Mouse (Mus musculus) embryonic facial prominence, embryonic 13.5 days (tissue): Measurements from ENCODE around the gene Map7d2. TPM values are rescaled to one million over a fixed set of nuclear protein-coding genes. Genes with fewer than 3 reads are reported as not detected.
"Not testable (repeated sequence)": the region's sequence is repeated elsewhere in the genome, so short reads cannot be mapped to it uniquely, and the experiment has no call there.

Experiments
- ATAC-seq: fragments of 200-750 bp; cut with Nextera tagmentation; 2 replicates; pipeline ENCODE4 v1.8.0; 2017; ENCODE audit warnings: low read depth; ENCODE audit not compliant: insufficient number of reproducible peaks, insufficient read depth, low FRiP score, low TSS enrichment
- H3K27ac ChIP-seq: fragments of 300-500 bp; sonication (generic); 2 replicates; pipeline ENCODE4 v1.5.1; 2015; ENCODE audit warnings: moderate library complexity, mild to moderate bottlenecking, inconsistent platforms
- H3K27me3 ChIP-seq: fragments of 300-500 bp; sonication (generic); 2 replicates; pipeline ENCODE4 v1.6.1; 2015; ENCODE audit warnings: mild to moderate bottlenecking, inconsistent platforms
- H3K36me3 ChIP-seq: fragments of 300-500 bp; sonication (generic); 2 replicates; pipeline ENCODE4 v1.6.1; 2015; ENCODE audit warnings: mild to moderate bottlenecking, inconsistent platforms
- H3K4me1 ChIP-seq: fragments of 300-500 bp; sonication (generic); 2 replicates; pipeline ENCODE4 v1.6.1; 2015; ENCODE audit warnings: inconsistent platforms
- H3K4me2 ChIP-seq: fragments of 300-500 bp; sonication (generic); 2 replicates; pipeline ENCODE4 v1.6.1; 2015; ENCODE audit warnings: moderate library complexity, mild to moderate bottlenecking, inconsistent platforms
- H3K4me3 ChIP-seq: fragments of 300-500 bp; sonication (generic); 2 replicates; pipeline ENCODE4 v1.5.1; 2015; ENCODE audit warnings: mild to moderate bottlenecking, inconsistent platforms
- H3K9ac ChIP-seq: fragments of 300-500 bp; sonication (generic); 2 replicates; pipeline ENCODE4 v1.6.1; 2015; ENCODE audit warnings: mild to moderate bottlenecking, inconsistent platforms
- H3K9me3 ChIP-seq: fragments of 300-500 bp; sonication (generic); 2 replicates; pipeline ENCODE4 v1.6.1; 2016; ENCODE audit warnings: inconsistent platforms
- WGBS: fragments of 180-500 bp; shearing (Covaris S2); methylation state at CpG from one replicate; pipeline ENCODE4 v1.1.7; 2015; ENCODE audit warnings: mixed read lengths; 5-methylcytosine and 5-hydroxymethylcytosine counted together
- polyA plus RNA-seq: library from polyadenylated mRNA; unstranded; fragments of >200 nt; fragmentation: Nextera tagmentation; extraction: Ambion mirVana; gene quantifications from 2 replicates; pipeline ENCODE4 v1.2.1, GENCODE M21; 2015

Map7d2 gene
- 2.6 and 3.5 TPM in 2 replicates for polyA plus RNA-seq

DNA sequence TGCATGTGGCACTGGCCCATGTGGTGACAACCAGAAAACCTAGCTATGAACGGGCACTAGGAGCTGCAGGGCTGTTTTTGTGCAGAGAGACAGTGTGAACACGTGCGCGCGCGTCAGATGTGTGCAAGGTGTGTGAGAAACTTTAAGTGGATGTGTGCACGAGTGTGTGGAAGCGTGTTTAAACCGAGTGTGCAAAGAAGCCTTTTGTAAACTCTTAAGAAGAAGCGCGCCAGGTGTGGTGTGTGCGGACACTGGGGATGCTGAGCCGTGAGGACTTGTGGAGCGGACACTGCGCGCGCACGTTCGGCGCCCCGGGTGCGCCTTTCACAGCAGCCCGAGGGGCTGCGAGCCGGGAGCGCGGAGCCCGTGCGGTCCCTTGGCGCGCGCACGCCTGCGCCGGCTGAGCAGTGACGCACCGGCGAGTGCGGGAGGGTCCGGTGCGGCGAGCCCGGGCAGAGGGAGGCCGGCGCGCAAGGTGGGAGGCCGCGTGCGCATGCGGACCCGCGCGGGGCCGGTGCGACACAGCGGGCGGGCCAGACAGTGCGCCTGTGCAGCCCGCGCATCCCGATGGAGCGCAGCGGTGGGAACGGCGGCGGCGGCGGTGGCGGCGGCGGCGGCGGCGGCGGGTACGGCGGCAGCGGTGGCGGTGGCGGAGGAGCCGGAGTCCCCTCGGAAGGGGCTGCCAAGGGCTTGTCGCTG is at the start of gene Map7d2:
Gene Map7d2 (plus strand): TSS at position 443 of the 699 bp plus-strand sequence.
- ATAC-seq, result peak; percentile 43; the same call in 1 of the 2 replicates
- Histone ChIP-seq H3K4me1 (peaks cover 5% of the 10 kb centered on the region; the same call in 1 of the 2 replicates), H3K4me2 (peak within 1 kb of the TSS; percentile 88), H3K9me3 (no peaks in the 10 kb centered on the region), H3K27ac (no peak within 1 kb of the TSS), H3K4me3 (peak within 1 kb of the TSS; percentile 54), H3K9ac (0 out of 2 replicates have a peak within 1 kb of the TSS, but pooled peaks have one; percentile 44), H3K36me3 (no peaks in the 10 kb centered on the region), H3K27me3 (peaks cover 49% of the 10 kb centered on the region)
- 31% methylated on average over 61 of the region's 83 CpGs for WGBS

GRCm38 (mm10) chrX:159371831-159372752 is 42.3 kb upstream of the Map7d2 start, which contains the start of gene Eif1ax:
Gene Eif1ax (plus strand): TSS chrX:159372178.
- Histone ChIP-seq H3K27ac (peak within 1 kb of the TSS; percentile 85), H3K9ac (peak within 1 kb of the TSS; percentile 79), H3K27me3 (no peaks in the 10 kb centered on the region), H3K4me3 (peak within 1 kb of the TSS; percentile 62), H3K4me1 (no peaks in the 10 kb centered on the region), H3K4me2 (peak within 1 kb of the TSS; percentile 58), H3K9me3 (no peaks in the 10 kb centered on the region), H3K36me3 (no peaks in the 10 kb centered on the region)
- 20% methylated on average over 51 of the region's 76 CpGs for WGBS
- peak; percentile 97 for ATAC-seq

- no peak for ATAC-seq
Observed at GRCm38 (mm10) chrX:159372753-159373144, 41.6 kb upstream of the Map7d2 start.

GRCm38 (mm10) chrX:159387105-159387504 is 27.3 kb upstream of the Map7d2 start:
- Histone ChIP-seq H3K4me3 (no peak overlapping the region), H3K36me3 (peaks cover 24% of the 10 kb centered on the region), H3K9me3 (no peaks in the 10 kb centered on the region), H3K4me1 (no peaks in the 10 kb centered on the region), H3K4me2 (no peak overlapping the region), H3K9ac (no peak overlapping the region), H3K27me3 (no peaks in the 10 kb centered on the region), H3K27ac (no peak overlapping the region)
- 79% methylated on average over 9 of the region's 9 CpGs for WGBS
- no peak for ATAC-seq

More at GRCm38 (mm10) chrX:159372753-159373144, 41.6 kb upstream of the Map7d2 start:
- Histone ChIP-seq H3K4me2 (peak overlapping the region; percentile 58), H3K36me3 (no peaks in the 10 kb centered on the region; the same call in 1 of the 2 replicates), H3K4me1 (no peaks in the 10 kb centered on the region), H3K9me3 (no peaks in the 10 kb centered on the region), H3K4me3 (peak overlapping the region; percentile 62), H3K27ac (peak overlapping the region; percentile 85; the same call in 1 of the 2 replicates), H3K9ac (peak overlapping the region; percentile 79), H3K27me3 (no peaks in the 10 kb centered on the region)
- WGBS, result 21% methylated on average over 9 of the region's 9 CpGs

- Histone ChIP-seq H3K27me3 (no peaks in the 10 kb centered on the region), H3K36me3 (peaks cover 17% of the 10 kb centered on the region), H3K4me3 (no peak overlapping the region), H3K4me2 (no peak overlapping the region), H3K27ac (no peak overlapping the region), H3K9me3 (no peaks in the 10 kb centered on the region), H3K9ac (no peak overlapping the region), H3K4me1 (no peaks in the 10 kb centered on the region)
- no peak for ATAC-seq
Observed at GRCm38 (mm10) chrX:159388953-159389352, 25.4 kb upstream of the Map7d2 start.

GRCm38 (mm10) chrX:159390347-159390962 is 23.9 kb upstream of the Map7d2 start:
- peaks cover 12% of the 10 kb centered on the region for H3K36me3 ChIP-seq
- ATAC-seq, result no peak
- WGBS, result 77% methylated on average over 6 of the region's 6 CpGs
- no peak overlapping the region for H3K4me2 ChIP-seq
- no peaks in the 10 kb centered on the region for H3K27me3 ChIP-seq
- no peak overlapping the region for H3K27ac ChIP-seq
- H3K4me1 ChIP-seq, result no peaks in the 10 kb centered on the region
- H3K4me3 ChIP-seq, result no peak overlapping the region
- no peak overlapping the region for H3K9ac ChIP-seq
- H3K9me3 ChIP-seq, result no peaks in the 10 kb centered on the region

- Histone ChIP-seq H3K9me3 (no peaks in the 10 kb centered on the region), H3K27ac (no peak overlapping the region), H3K9ac (no peak overlapping the region), H3K36me3 (peaks cover 5% of the 10 kb centered on the region; the same call in 1 of the 2 replicates), H3K4me3 (no peak overlapping the region), H3K27me3 (no peaks in the 10 kb centered on the region), H3K4me1 (no peaks in the 10 kb centered on the region), H3K4me2 (no peak overlapping the region)
- ATAC-seq, result no peak
- WGBS, result 72% methylated on average over 3 of the region's 3 CpGs
Observed at GRCm38 (mm10) chrX:159391239-159391638, 23.1 kb upstream of the Map7d2 start.

DNA sequence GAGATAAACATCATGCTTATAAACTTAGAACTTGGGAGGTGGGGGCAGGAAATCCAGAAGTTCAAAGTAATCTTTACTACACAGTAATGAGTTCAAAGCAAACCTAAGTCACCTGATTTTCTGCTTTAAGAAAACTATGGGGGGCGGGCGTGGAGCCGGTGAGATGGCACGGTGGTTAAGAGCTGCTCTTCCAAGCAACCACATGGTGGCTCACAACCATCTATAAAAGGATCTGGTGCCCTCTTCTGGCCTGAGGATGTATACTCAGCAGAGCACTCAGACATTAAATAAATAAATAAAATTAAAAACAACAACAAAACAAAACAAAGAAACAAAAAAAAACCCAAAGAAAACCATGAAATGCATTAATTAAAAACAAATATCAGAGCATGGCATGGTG is 5.1 kb upstream of the Map7d2 start:
- 25% methylated on average over 4 of the region's 4 CpGs for WGBS
- no peak for ATAC-seq
- Histone ChIP-seq H3K9me3 (no peaks in the 10 kb centered on the region), H3K27me3 (peaks cover 15% of the 10 kb centered on the region), H3K27ac (no peak overlapping the region), H3K4me2 (no peak overlapping the region), H3K9ac (no peak overlapping the region), H3K36me3 (no peaks in the 10 kb centered on the region), H3K4me3 (no peak overlapping the region), H3K4me1 (no peaks in the 10 kb centered on the region)

- peak overlapping the region; percentile 88 for H3K4me2 ChIP-seq
- 0 out of 2 replicates have a peak, but pooled peaks have one; percentile 43 for ATAC-seq
- peak overlapping the region; percentile 54 for H3K4me3 ChIP-seq
- 0 out of 2 replicates have a peak overlapping the region, but pooled peaks have one; percentile 44 for H3K9ac ChIP-seq
- H3K27me3 ChIP-seq, result peaks cover 49% of the 10 kb centered on the region
- no peaks in the 10 kb centered on the region for H3K9me3 ChIP-seq
- WGBS, result 23% methylated on average over 63 of the region's 65 CpGs
- no peaks in the 10 kb centered on the region for H3K36me3 ChIP-seq
- no peak overlapping the region for H3K27ac ChIP-seq
- peaks cover 5% of the 10 kb centered on the region; the same call in 1 of the 2 replicates for H3K4me1 ChIP-seq
Observed at GRCm38 (mm10) chrX:159414829-159415673, 679 bp downstream of the Map7d2 start.

DNA sequence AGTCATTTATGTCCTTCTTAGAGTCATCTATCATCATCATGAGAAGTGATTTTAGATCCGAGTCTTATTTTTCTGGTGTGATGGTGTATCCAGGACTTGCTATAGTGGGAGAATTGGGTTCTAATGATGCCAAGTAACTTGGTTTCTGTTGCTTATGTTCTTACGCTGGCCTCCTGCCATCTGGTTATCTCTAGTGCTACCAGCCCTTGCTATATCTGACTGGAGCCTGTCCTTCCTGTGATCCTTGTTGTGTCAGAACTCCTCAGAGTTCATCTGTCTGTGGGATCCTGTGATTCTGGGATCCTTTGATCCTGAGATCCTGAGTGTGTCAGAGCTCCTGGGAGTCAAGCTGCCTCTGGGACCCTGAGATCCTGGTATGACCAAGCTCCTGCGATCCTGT is 16.1 kb downstream of the Map7d2 start:
- H3K4me1 ChIP-seq, H3K4me3 ChIP-seq, H3K36me3 ChIP-seq, H3K9ac ChIP-seq, H3K27ac ChIP-seq, H3K9me3 ChIP-seq, ATAC-seq, H3K27me3 ChIP-seq, H3K4me2 ChIP-seq: not testable (repeated sequence)
- 85% methylated on average over 3 of the region's 3 CpGs for WGBS
